Comparison of ENCODE assay signal across 21 mouse cellular contexts in genomic region chr14:54712074-54712473, GRCm38 (mm10). TPM values are rescaled to one million over a fixed set of nuclear protein-coding genes. Genes with fewer than 3 reads are reported as not detected.
A peak's percentile ranks its signal among the peaks of the same experiment; 100 is the strongest.
DNase-seq lines count a peak whose midpoint lies in the region; ATAC-seq and TF ChIP-seq lines count a peak whose summit lies in the region.
"Had no signal": no experiment of that assay in that cellular context is flagged by ENCODE, and none has a peak within 500 bp of the region (broad histone marks: within the 10 kb centered on the region; RNA-seq: fewer than 3 reads in every experiment).

Gene Cebpe, minus strand, starts transcription at chr14:54712174.

- no peak within 1 kb of the TSS for H3K4me3 ChIP-seq in layer of hippocampus, adult 2 months
- H3K4me3 ChIP-seq in G1E (ENCODE audit: low read depth, low read length) (peak within 1 kb of the TSS; percentile 67), macrophage (ENCODE audit: inconsistent target) (no peak within 1 kb of the TSS)
- H3K4me3 ChIP-seq: embryonic facial prominence, embryonic 13.5 days; forebrain, embryonic 12.5 days; heart, embryonic 12.5 days; midbrain, embryonic 10.5 days; myocyte had no signal

- no peak for TF ChIP-seq CTCF in layer of hippocampus, adult 2 months (conservative IDR thresholded peaks at IDR 0.05)
- no peak for TF ChIP-seq CTCF in G1E (IDR thresholded peaks at IDR 0.05; ENCODE audit: low read depth, low read length)

- no peaks in the 10 kb centered on the region for H3K79me2 ChIP-seq in macrophage (ENCODE audit: inconsistent target)

- 47% methylated on average over 5 of the region's 7 CpGs for WGBS in macrophage (ENCODE audit: missing documents)

- H3K36me3 ChIP-seq in G1E (replicated peaks), result no peaks in the 10 kb centered on the region
- H3K36me3 ChIP-seq in macrophage (ENCODE audit: inconsistent target), result no peaks in the 10 kb centered on the region
- H3K36me3 ChIP-seq: embryonic facial prominence, embryonic 13.5 days; forebrain, embryonic 12.5 days; heart, embryonic 12.5 days; midbrain, embryonic 10.5 days had no signal

- H3K4me1 ChIP-seq in G1E (ENCODE audit: insufficient read depth, low read depth, low read length), result peaks cover 91% of the 10 kb centered on the region

- no peak for ATAC-seq in G1E (ENCODE audit: extremely low read depth, insufficient number of reproducible peaks, low FRiP score, poor library complexity, severe bottlenecking)
- no peak for ATAC-seq in erythroid progenitor cell, adult 5-6 weeks (replicated peaks; ENCODE audit: low FRiP score, poor library complexity, severe bottlenecking)
- no peak for ATAC-seq in CD4-positive, CD25-positive, alpha-beta regulatory T cell, adult 4 months

- no peak for DNase-seq in layer of hippocampus, adult 2 months (ENCODE audit: low spot score in 2 of 2)
- DNase-seq in layer of hippocampus, adult 18-20 months (ENCODE audit: low spot score in 2 of 2), result no peak
- no peak for DNase-seq in G1E (ENCODE audit: low spot score)
- DNase-seq in adrenal gland, postnatal 14 days, result no peak
- no peak for DNase-seq in right cerebral cortex, postnatal 10 days (ENCODE audit: low spot score in 2 of 2)
- DNase-seq: cerebellum, postnatal 36 days; right cerebral cortex, postnatal 14 days; thymus, postnatal 4 days had no signal

- H3K27ac ChIP-seq in layer of hippocampus, adult 2 months, result 0 out of 2 replicates have a peak within 1 kb of the TSS, but pooled peaks have one; percentile 32
- peak within 1 kb of the TSS; percentile 61 for H3K27ac ChIP-seq in macrophage
- H3K27ac ChIP-seq: embryonic facial prominence, embryonic 13.5 days; forebrain, embryonic 12.5 days; midbrain, embryonic 10.5 days had no signal

- H3K27me3 ChIP-seq in G1E (ENCODE audit: insufficient read depth, low read length), result peaks cover 33% of the 10 kb centered on the region

- no peaks in the 10 kb centered on the region for H3K9me3 ChIP-seq in G1E (replicated peaks)
- H3K9me3 ChIP-seq: embryonic facial prominence, embryonic 13.5 days; forebrain, embryonic 12.5 days; heart, embryonic 12.5 days; midbrain, embryonic 10.5 days had no signal

RNA-seq across cellular contexts. Expression of gene Cebpe, which starts in this region (rescaled TPM):
- total RNA-seq in layer of hippocampus, adult 2 months (2021), result not detected
- total RNA-seq in layer of hippocampus, adult 18-20 months (2021), result not detected
- total RNA-seq in G1E (2014; fragmentation: Nextera tagmentation) (0.90 and 1.6 TPM in 2 replicates), G1E (2017) (0.16 TPM in 1 of 2 replicates, not detected in the other)
- polyA plus RNA-seq in G1E (2012) (11.1 and 12.4 TPM in 2 replicates), macrophage (2018) (0.42 to 0.85 TPM in 2 of 3 replicates, not detected in the other)
- 14.7 and 25.9 TPM in 2 replicates for total RNA-seq in erythroid progenitor cell, adult 5-6 weeks (2015; ENCODE audit: low replicate concordance)
- 9.4 and 12.4 TPM in 2 replicates for total RNA-seq in erythroid progenitor cell, adult 5-6 weeks (2017; ENCODE audit: low replicate concordance)
- total RNA-seq in macrophage (2018; cell fraction: chromatin; rRNA removed), result not detected
- under 1 TPM in 21 of 26 experiments, not detected in 5; 0.10 to 0.47 (median 0.19) TPM for total RNA-seq in macrophage (2018; cell fraction: cytosol; rRNA removed)
- total RNA-seq in macrophage (2018; cell fraction: nucleus; rRNA removed), result under 1 TPM in 5 of 26 experiments, not detected in 21; 0.44 to 0.98 (median 0.65) TPM
- polyA plus RNA-seq in CD4-positive, CD25-positive, alpha-beta regulatory T cell, adult 4 months (2017; shearing (Covaris generic)), result not detected
- not detected in 2 replicates for total RNA-seq in adrenal gland, postnatal 14 days (2021)
- total RNA-seq: adrenal gland, adult 2 months; gastrocnemius, adult 18-20 months; layer of hippocampus, adult 8-10 months; left cerebral cortex, postnatal 14 days had no signal
- polyA plus RNA-seq: embryonic facial prominence, embryonic 13.5 days; forebrain, embryonic 12.5 days; heart, embryonic 12.5 days; hindbrain, embryonic 11.5 days; myocyte had no signal
